Mouse (Mus musculus): ENCODE data around the gene Tmc6. TPM values are rescaled to one million over a fixed set of nuclear protein-coding genes. Genes with fewer than 3 reads are reported as not detected.

The Tmc6 gene
- polyA plus RNA-seq, 1 experiment from 2014 or later = 39.2 TPM

GRCm38 (mm10) chr11:117814704-117815366, 32.8 kb upstream of the Tmc6 start:
- Histone ChIP-seq H3K4me3 (replicated peaks; ENCODE audit: low read depth, low read length) (no peak overlapping the region), H3K9ac (ENCODE audit: low read depth, low read length) (no peak overlapping the region), H3K9me3 (replicated peaks; ENCODE audit: low read length) (no peaks in the 10 kb centered on the region), H3K4me2 (ENCODE audit: low read length) (no peak overlapping the region), H3K36me3 (ENCODE audit: insufficient read depth, low read length) (peaks cover 33% of the 10 kb centered on the region), H3K27ac (no peak overlapping the region), H3K27me3 (ENCODE audit: insufficient read depth, low read length) (no peaks in the 10 kb centered on the region), H3K4me1 (replicated peaks; ENCODE audit: insufficient read depth, low read length) (no peaks in the 10 kb centered on the region; the same call in 1 of the 2 replicates)
- DNase-seq (ENCODE audit: low spot score) = no peak
- no peak for TF ChIP-seq CTCF (IDR thresholded peaks at IDR 0.05; ENCODE audit: low read depth)
- 83% methylated on average over 6 of the region's 6 CpGs for WGBS
- no peak for ATAC-seq (replicated peaks; ENCODE audit: low FRiP score, low read depth)

GRCm38 (mm10) chr11:117813867-117814266, 31.9 kb upstream of the Tmc6 start:
- Histone ChIP-seq H3K27me3 (ENCODE audit: insufficient read depth, low read length) (no peaks in the 10 kb centered on the region), H3K36me3 (ENCODE audit: insufficient read depth, low read length) (peaks cover 32% of the 10 kb centered on the region), H3K9me3 (replicated peaks; ENCODE audit: low read length) (no peaks in the 10 kb centered on the region), H3K27ac (no peak overlapping the region), H3K9ac (ENCODE audit: low read depth, low read length) (no peak overlapping the region), H3K4me1 (replicated peaks; ENCODE audit: insufficient read depth, low read length) (peaks cover 3% of the 10 kb centered on the region; the same call in 1 of the 2 replicates), H3K4me2 (ENCODE audit: low read length) (no peak overlapping the region), H3K4me3 (replicated peaks; ENCODE audit: low read depth, low read length) (no peak overlapping the region)
- ATAC-seq (replicated peaks; ENCODE audit: low FRiP score, low read depth) (no peak), DNase-seq (ENCODE audit: low spot score) (no peak)
- TF ChIP-seq CTCF (IDR thresholded peaks at IDR 0.05; ENCODE audit: low read depth) = no peak
- WGBS = 80% methylated on average over 5 of the region's 5 CpGs

GRCm38 (mm10) chr11:117810401-117811046, 28.5 kb upstream of the Tmc6 start:
- Histone ChIP-seq H3K4me1 (replicated peaks; ENCODE audit: insufficient read depth, low read length) (peaks cover 3% of the 10 kb centered on the region; the same call in 1 of the 2 replicates), H3K27me3 (ENCODE audit: insufficient read depth, low read length) (no peaks in the 10 kb centered on the region), H3K4me3 (replicated peaks; ENCODE audit: low read depth, low read length) (peak overlapping the region; percentile 71), H3K9ac (ENCODE audit: low read depth, low read length) (peak overlapping the region; percentile 74), H3K4me2 (ENCODE audit: low read length) (peak overlapping the region; percentile 82), H3K36me3 (ENCODE audit: insufficient read depth, low read length) (peaks cover 23% of the 10 kb centered on the region), H3K9me3 (replicated peaks; ENCODE audit: low read length) (no peaks in the 10 kb centered on the region), H3K27ac (peak overlapping the region; percentile 75)
- 0% methylated on average over 21 of the region's 21 CpGs for WGBS
- peak; percentile 58 for TF ChIP-seq CTCF (IDR thresholded peaks at IDR 0.05; ENCODE audit: low read depth)
- ATAC-seq (replicated peaks; ENCODE audit: low FRiP score, low read depth) = peak; percentile 89
- peak; percentile 94 for DNase-seq (ENCODE audit: low spot score)

- Histone ChIP-seq H3K4me1 (replicated peaks; ENCODE audit: insufficient read depth, low read length) (peaks cover 3% of the 10 kb centered on the region; the same call in 1 of the 2 replicates), H3K9me3 (replicated peaks; ENCODE audit: low read length) (no peaks in the 10 kb centered on the region), H3K9ac (ENCODE audit: low read depth, low read length) (peak within 1 kb of the TSS; percentile 74), H3K36me3 (ENCODE audit: insufficient read depth, low read length) (peaks cover 20% of the 10 kb centered on the region), H3K27me3 (ENCODE audit: insufficient read depth, low read length) (no peaks in the 10 kb centered on the region), H3K4me2 (ENCODE audit: low read length) (peak within 1 kb of the TSS; percentile 82), H3K27ac (peak within 1 kb of the TSS; percentile 75), H3K4me3 (replicated peaks; ENCODE audit: low read depth, low read length) (peak within 1 kb of the TSS; percentile 71)
- under 1% methylated on average over 64 of the region's 75 CpGs for WGBS
- DNase-seq (ENCODE audit: low spot score) (peak; percentile 82), ATAC-seq (replicated peaks; ENCODE audit: low FRiP score, low read depth) (peak; percentile 74)
- TF ChIP-seq CTCF (IDR thresholded peaks at IDR 0.05; ENCODE audit: low read depth) = no peak
Measured at GRCm38 (mm10) chr11:117809407-117810311, 27.7 kb upstream of the Tmc6 start, which contains the start of the genes Gm20708 and Syngr2. Gm20708 (plus strand) TSS chr11:117809668. Syngr2 (plus strand) TSS chr11:117809668.

- no peak overlapping the region for H3K4me3 ChIP-seq (replicated peaks; ENCODE audit: low read depth, low read length)
- no peaks in the 10 kb centered on the region for H3K36me3 ChIP-seq (ENCODE audit: insufficient read depth, low read length)
- H3K9ac ChIP-seq (ENCODE audit: low read depth, low read length) = no peak overlapping the region
- no peak overlapping the region for H3K27ac ChIP-seq
- WGBS = 95% methylated on average over 6 of the region's 6 CpGs
- peaks cover 3% of the 10 kb centered on the region; the same call in 1 of the 2 replicates for H3K4me1 ChIP-seq (replicated peaks; ENCODE audit: insufficient read depth, low read length)
- DNase-seq (ENCODE audit: low spot score) (no peak), ATAC-seq (replicated peaks; ENCODE audit: low FRiP score, low read depth) (no peak)
- H3K4me2 ChIP-seq (ENCODE audit: low read length) = no peak overlapping the region
- no peaks in the 10 kb centered on the region for H3K9me3 ChIP-seq (replicated peaks; ENCODE audit: low read length)
- H3K27me3 ChIP-seq (ENCODE audit: insufficient read depth, low read length) = no peaks in the 10 kb centered on the region
- no peak for TF ChIP-seq CTCF (IDR thresholded peaks at IDR 0.05; ENCODE audit: low read depth)
Measured at GRCm38 (mm10) chr11:117806781-117807180, 24.8 kb upstream of the Tmc6 start.

Measured in kidney, postnatal 0 days (tissue).